Mouse (Mus musculus): ENCODE data around the gene Cenpq. TPM values are rescaled to one million over a fixed set of nuclear protein-coding genes. Genes with fewer than 3 reads are reported as not detected.

Cenpq gene
- total and polyA plus RNA-seq, 3 experiments = 15.9 to 52.8 (median 33.8) TPM

DNA sequence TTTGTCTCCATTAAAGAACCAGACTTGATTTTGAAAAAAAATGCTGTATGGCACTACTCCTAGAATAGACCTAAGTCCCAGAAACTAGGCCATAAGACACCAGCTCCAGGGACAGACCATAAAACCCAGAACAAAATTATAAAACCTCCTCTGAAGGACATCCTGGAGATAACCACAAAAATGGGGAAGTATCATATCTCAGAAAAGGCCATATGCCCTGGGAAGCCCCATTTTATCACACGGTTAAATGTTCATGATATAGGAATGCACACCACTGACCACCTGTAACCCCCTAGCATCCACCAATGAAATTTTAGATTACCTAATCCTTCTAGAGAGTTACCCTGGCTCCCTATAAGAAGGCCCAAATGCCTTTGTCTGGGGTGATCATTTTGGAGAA is 59.3 kb downstream of the Cenpq start:
- Histone ChIP-seq H3K4me3 (replicated peaks in 1 of 3; ENCODE audit: low read depth in 2 of 3, low read length in 2 of 3, poor library complexity in 1 of 3) (no peak overlapping the region), H3K4me1 (ENCODE audit: control insufficient read depth in 1 of 2, insufficient read depth in 2 of 2) (no peaks in the 10 kb centered on the region), H3K79me2 (replicated peaks; ENCODE audit: control insufficient read depth, extremely low read depth, insufficient read depth, poor library complexity, severe bottlenecking) (no peaks in the 10 kb centered on the region), H3K9ac (ENCODE audit: insufficient read depth, low read depth) (no peak overlapping the region), H3K4me2 (ENCODE audit: insufficient read depth, low read depth, poor library complexity, severe bottlenecking) (no peak overlapping the region), H3K27me3 (replicated peaks) (no peaks in the 10 kb centered on the region), H3K27ac (ENCODE audit: insufficient read depth, low read depth) (no peak overlapping the region), H3K36me3 (replicated peaks in 1 of 2; ENCODE audit: control insufficient read depth in 1 of 2, insufficient read depth in 1 of 2, low read length in 1 of 2) (no peaks in the 10 kb centered on the region), H3K9me3 (replicated peaks; ENCODE audit: low read length) (peaks cover 14% of the 10 kb centered on the region)
- DNase-seq (ENCODE audit: extremely low read depth) = no peak
- in situ Hi-C loops (cut with MboI; ENCODE audit: low pct_ligation_motif_present, low pct_unique_long_range_greater_than_20kb, low sequenced_read_pairs) (no loop called here), dilution Hi-C loops (cut with MboI; ENCODE audit: extremely low pct_ligation_motif_present, extremely low pct_unique_long_range_greater_than_20kb, low sequenced_read_pairs) (no loop called here)
- TF ChIP-seq GABPA (IDR thresholded peaks at IDR 0.05; ENCODE audit: insufficient replicate concordance, low read depth, low read length) (no peak), USF1 (IDR thresholded peaks at IDR 0.05; ENCODE audit: low read depth, low read length) (no peak), SMC3 (IDR thresholded peaks at IDR 0.05; ENCODE audit: low read depth, low read length) (no peak), NELFE (IDR thresholded peaks at IDR 0.05; ENCODE audit: low read depth, low read length) (no peak)

DNA sequence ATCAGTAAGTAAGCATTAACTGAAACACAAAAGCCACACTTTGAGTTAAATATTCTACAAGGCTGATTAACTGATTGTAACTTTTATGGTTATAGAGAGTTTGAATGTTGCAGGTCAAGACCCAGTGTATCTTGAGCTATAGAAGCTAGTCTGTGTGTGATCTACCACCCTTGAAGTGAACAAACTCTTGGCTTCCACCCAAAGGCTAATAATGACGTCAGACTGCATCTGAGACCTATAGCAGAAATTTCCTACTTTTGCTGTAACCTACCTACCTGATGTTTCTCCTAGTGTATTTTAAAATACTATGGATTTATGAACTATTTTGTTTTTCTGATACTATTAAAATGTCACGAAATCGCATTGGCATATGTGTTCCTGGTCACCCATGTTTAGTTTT is 60.1 kb downstream of the Cenpq start:
- dilution Hi-C loops (cut with MboI; ENCODE audit: extremely low pct_ligation_motif_present, extremely low pct_unique_long_range_greater_than_20kb, low sequenced_read_pairs) (no loop called here), in situ Hi-C loops (cut with MboI; ENCODE audit: low pct_ligation_motif_present, low pct_unique_long_range_greater_than_20kb, low sequenced_read_pairs) (no loop called here)

DNA sequence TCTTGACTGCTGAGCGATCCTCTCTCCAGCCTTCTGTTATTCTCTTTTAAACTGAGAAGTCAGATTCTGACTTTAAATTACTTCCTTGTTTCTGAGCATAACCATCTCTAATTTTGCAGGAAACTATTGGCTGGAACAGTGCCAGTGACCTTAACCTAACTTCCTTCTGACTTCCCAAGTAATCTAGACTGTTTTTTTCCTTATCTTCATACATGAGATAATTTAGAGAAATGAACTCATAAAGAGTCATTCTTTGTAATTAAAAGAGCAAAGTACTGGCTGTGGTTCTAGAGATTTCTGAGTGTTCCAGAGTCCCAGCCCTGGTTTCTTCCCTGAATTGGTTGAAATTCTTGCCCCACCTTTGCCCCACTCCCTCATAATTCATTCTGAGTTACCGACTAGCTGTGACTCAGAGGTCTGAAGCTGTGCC is 61.2 kb downstream of the Cenpq start:
- Histone ChIP-seq H3K9ac (ENCODE audit: insufficient read depth, low read depth) (no peak overlapping the region), H3K4me2 (ENCODE audit: insufficient read depth, low read depth, poor library complexity, severe bottlenecking) (no peak overlapping the region), H3K36me3 (replicated peaks in 1 of 2; ENCODE audit: control insufficient read depth in 1 of 2, insufficient read depth in 1 of 2, low read length in 1 of 2) (no peaks in the 10 kb centered on the region), H3K4me1 (ENCODE audit: control insufficient read depth in 1 of 2, insufficient read depth in 2 of 2) (no peaks in the 10 kb centered on the region), H3K9me3 (replicated peaks; ENCODE audit: low read length) (peaks cover 7% of the 10 kb centered on the region), H3K27ac (ENCODE audit: insufficient read depth, low read depth) (no peak overlapping the region), H3K27me3 (replicated peaks) (no peaks in the 10 kb centered on the region), H3K4me3 (replicated peaks in 1 of 3; ENCODE audit: low read depth in 2 of 3, low read length in 2 of 3, poor library complexity in 1 of 3) (no peak overlapping the region), H3K79me2 (replicated peaks; ENCODE audit: control insufficient read depth, extremely low read depth, insufficient read depth, poor library complexity, severe bottlenecking) (no peaks in the 10 kb centered on the region)
- TF ChIP-seq RAD21 (IDR thresholded peaks at IDR 0.05; ENCODE audit: low read depth, low read length) = no peak
- in situ Hi-C loops (cut with MboI; ENCODE audit: low pct_ligation_motif_present, low pct_unique_long_range_greater_than_20kb, low sequenced_read_pairs) = no loop called here
- no peak for DNase-seq (ENCODE audit: extremely low read depth)
- dilution Hi-C loops (cut with MboI; ENCODE audit: extremely low pct_ligation_motif_present, extremely low pct_unique_long_range_greater_than_20kb, low sequenced_read_pairs) = no loop called here

More for the DNA sequence above, 60.1 kb downstream of the Cenpq start:
- H3K4me1 ChIP-seq (ENCODE audit: control insufficient read depth in 1 of 2, insufficient read depth in 2 of 2) = no peaks in the 10 kb centered on the region
- H3K4me2 ChIP-seq (ENCODE audit: insufficient read depth, low read depth, poor library complexity, severe bottlenecking) = no peak overlapping the region
- H3K9ac ChIP-seq (ENCODE audit: insufficient read depth, low read depth) = no peak overlapping the region
- no peaks in the 10 kb centered on the region for H3K36me3 ChIP-seq (replicated peaks in 1 of 2; ENCODE audit: control insufficient read depth in 1 of 2, insufficient read depth in 1 of 2, low read length in 1 of 2)
- no peak for DNase-seq (ENCODE audit: extremely low read depth)
- TF ChIP-seq ELF1 (IDR thresholded peaks at IDR 0.05; ENCODE audit: low read depth, low read length) (no peak), USF2 (conservative IDR thresholded peaks at IDR 0.05; ENCODE audit: low read depth, low read length) (no peak), HCFC1 (IDR thresholded peaks at IDR 0.05; ENCODE audit: low read depth, low read length) (no peak), RCOR1 (conservative IDR thresholded peaks at IDR 0.05; ENCODE audit: low read depth, low read length) (no peak), NELFE (IDR thresholded peaks at IDR 0.05; ENCODE audit: low read depth, low read length) (no peak), MAX (IDR thresholded peaks at IDR 0.05; ENCODE audit: low read length) (no peak), MYC (IDR thresholded peaks at IDR 0.05; ENCODE audit: low read depth, low read length) (no peak), MAFK (IDR thresholded peaks at IDR 0.05; ENCODE audit: insufficient replicate concordance, low read length) (no peak), SMC3 (IDR thresholded peaks at IDR 0.05; ENCODE audit: low read depth, low read length) (no peak), GABPA (IDR thresholded peaks at IDR 0.05; ENCODE audit: insufficient replicate concordance, low read depth, low read length) (no peak), CHD1 (IDR thresholded peaks at IDR 0.05; ENCODE audit: low read depth, low read length) (no peak), ETS1 (conservative IDR thresholded peaks at IDR 0.05; ENCODE audit: low read depth, low read length) (no peak), POLR2A (IDR thresholded peaks at IDR 0.05; ENCODE audit: low read depth, low read length) (no peak), ZKSCAN1 (IDR thresholded peaks at IDR 0.05; ENCODE audit: borderline replicate concordance, low read depth, low read length) (no peak), ZC3H11A (IDR thresholded peaks at IDR 0.05; ENCODE audit: low read depth, low read length) (no peak), MEF2A (IDR thresholded peaks at IDR 0.05; ENCODE audit: borderline replicate concordance, low read depth, low read length) (no peak), E2F4 (IDR thresholded peaks at IDR 0.05; ENCODE audit: insufficient replicate concordance, low read depth, low read length) (no peak), UBTF (IDR thresholded peaks at IDR 0.05; ENCODE audit: low read depth, low read length) (no peak), CTCF (conservative IDR thresholded peaks at IDR 0.05 in 1 of 2, IDR thresholded peaks at IDR 0.05 in 1 of 2; ENCODE audit: low read depth in 2 of 2, low read length in 2 of 2) (no peak)
- no peaks in the 10 kb centered on the region for H3K79me2 ChIP-seq (replicated peaks; ENCODE audit: control insufficient read depth, extremely low read depth, insufficient read depth, poor library complexity, severe bottlenecking)
- no peak overlapping the region for H3K4me3 ChIP-seq (replicated peaks in 1 of 3; ENCODE audit: low read depth in 2 of 3, low read length in 2 of 3, poor library complexity in 1 of 3)
- peaks cover 5% of the 10 kb centered on the region for H3K9me3 ChIP-seq (replicated peaks; ENCODE audit: low read length)
- no peak overlapping the region for H3K27ac ChIP-seq (ENCODE audit: insufficient read depth, low read depth)
- no peaks in the 10 kb centered on the region for H3K27me3 ChIP-seq (replicated peaks)

Measured in CH12.LX (cell line).